Mouse (Mus musculus): ENCODE data around the gene Ppif. TPM values are rescaled to one million over a fixed set of nuclear protein-coding genes. Genes with fewer than 3 reads are reported as not detected.

The Ppif gene
- total RNA-seq, 2 experiments from 2014 or later, result 21.2 to 25.0 TPM

DNA sequence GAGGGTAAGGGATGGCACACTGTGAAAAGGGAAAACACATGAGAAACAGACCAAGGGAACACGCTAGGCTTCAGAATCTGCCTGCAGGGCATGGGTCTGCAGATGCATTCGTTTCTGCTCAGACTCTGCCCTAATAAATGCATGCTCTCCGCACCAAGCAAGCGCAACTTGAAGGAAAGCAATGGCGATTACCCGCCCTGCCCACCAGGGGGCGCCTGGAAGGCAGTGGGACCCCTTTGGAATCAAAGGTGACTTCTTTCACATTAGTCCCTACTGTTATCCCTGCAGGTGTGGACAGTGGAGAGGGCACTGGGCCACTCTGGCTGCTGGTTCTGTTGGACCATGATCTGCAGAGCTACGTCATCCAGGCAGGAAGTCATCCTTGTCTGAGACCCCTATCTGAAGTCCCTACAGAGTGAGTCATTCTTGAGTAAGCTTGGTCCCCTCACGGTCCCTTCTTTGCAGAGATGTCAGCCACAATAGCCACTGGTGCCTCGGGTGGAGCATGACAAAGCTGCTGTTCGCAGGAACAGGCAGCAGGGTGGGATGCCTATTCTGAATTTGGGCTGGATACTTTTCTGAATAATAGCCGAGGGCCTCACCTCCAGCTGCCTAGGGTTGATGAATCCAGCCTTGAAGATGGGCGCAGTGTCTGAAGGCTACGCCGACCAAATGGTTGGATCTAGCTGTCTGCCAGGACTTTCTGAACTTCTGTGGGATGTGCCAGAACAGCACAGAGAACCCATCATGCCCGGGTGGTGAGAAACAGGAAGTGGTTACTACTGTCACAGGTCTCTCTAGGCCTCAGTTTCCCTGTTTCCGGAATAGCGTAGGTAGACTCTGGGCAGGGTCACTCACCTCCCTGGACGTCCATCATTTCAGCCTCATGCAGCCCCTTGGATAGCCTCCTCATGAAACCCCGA lies 32.5 kb downstream of the Ppif start:
- no peak for DNase-seq (ENCODE audit: low spot score in 2 of 2)
- intact Hi-C loops (cut with DNase I), result no loop called here

- intact Hi-C loops (cut with DNase I), result no loop called here
Observed at GRCm38 (mm10) chr14:25727149-25727510, 33.2 kb downstream of the Ppif start.

GRCm38 (mm10) chr14:25734736-25735716 lies 41.1 kb downstream of the Ppif start:
- intact Hi-C loops (cut with DNase I), result no loop called here
- no peak for DNase-seq (ENCODE audit: low spot score in 2 of 2)

More at GRCm38 (mm10) chr14:25727149-25727510, 33.2 kb downstream of the Ppif start:
- DNase-seq (ENCODE audit: low spot score in 2 of 2), result no peak

GRCm38 (mm10) chr14:25736140-25736539 lies 42.2 kb downstream of the Ppif start:
- intact Hi-C loops (cut with DNase I), result no loop called here
- no peak for DNase-seq (ENCODE audit: low spot score in 2 of 2)

DNA sequence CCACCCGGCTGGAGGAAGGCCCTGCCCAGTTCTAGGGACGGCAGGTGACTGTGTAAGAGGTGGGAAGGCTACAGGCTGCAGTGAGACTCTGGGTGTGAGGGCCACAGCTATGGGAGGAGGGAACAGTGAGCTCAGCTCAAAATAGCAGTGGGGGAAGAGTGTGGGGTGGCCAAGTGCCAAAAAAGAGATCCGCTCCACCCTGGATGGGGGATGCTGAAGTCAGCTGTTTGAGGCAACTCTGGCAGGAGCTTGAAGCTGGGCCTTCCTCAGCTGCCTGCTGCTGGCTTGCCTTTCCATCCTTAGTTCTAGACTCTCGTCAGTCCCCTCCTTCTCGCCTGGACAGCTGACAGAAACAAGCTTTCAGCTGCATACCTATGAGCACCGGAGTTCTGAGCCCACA lies 42.6 kb downstream of the Ppif start:
- DNase-seq (ENCODE audit: low spot score in 2 of 2), result peak; percentile 65 to 73
- intact Hi-C loops (cut with DNase I), result no loop called here

DNA sequence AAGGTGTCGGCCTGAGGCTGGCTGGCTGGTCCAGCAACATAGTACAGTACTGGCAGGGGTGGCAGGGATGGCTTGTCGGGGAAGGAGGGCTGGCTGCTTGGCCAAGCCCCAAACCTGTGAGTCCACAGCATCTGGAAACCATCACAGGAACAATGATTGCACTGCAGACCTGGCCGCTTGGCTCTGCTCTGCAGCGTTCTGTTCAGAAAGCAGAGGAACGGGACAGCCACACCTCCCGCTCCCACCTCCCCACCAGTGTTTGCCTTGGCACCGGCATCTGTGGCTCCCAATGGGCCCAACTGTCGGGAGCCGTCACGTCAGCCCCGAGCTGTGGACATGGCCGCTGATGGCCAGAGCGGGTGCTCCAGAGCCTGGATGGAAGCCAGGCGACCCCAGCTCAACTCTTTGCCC lies 44.6 kb downstream of the Ppif start:
- DNase-seq (ENCODE audit: low spot score in 2 of 2), result no peak
- intact Hi-C loops (cut with DNase I), result no loop called here

GRCm38 (mm10) chr14:25739957-25740565 lies 46.1 kb downstream of the Ppif start:
- intact Hi-C loops (cut with DNase I), result no loop called here
- peak; percentile 51 to 52 for DNase-seq (ENCODE audit: low spot score in 2 of 2)

DNA sequence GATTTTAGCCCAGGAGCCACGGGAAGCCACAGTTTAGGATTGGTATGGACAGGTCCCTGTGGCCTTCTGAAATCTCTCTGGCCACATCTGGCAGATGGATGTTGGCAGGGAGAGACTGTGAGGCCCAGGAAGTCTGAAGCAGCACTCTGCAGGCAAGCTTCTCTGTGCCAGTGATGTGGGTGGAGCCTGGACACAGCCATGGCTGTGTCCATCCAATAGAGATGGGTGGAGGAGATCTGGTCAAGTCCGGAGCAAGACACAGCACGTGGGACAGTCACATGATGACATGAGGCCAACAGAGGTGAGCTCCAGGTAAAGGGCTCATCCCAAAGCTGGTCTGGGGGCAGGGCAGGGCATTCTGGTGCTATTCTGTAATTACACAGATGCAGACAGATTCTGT lies 47.3 kb downstream of the Ppif start:
- no peak for DNase-seq (ENCODE audit: low spot score in 2 of 2)
- intact Hi-C loops (cut with DNase I), result no loop called here

GRCm38 (mm10) chr14:25741840-25742367 lies 48.0 kb downstream of the Ppif start:
- DNase-seq (ENCODE audit: low spot score in 2 of 2), result no peak

DNA sequence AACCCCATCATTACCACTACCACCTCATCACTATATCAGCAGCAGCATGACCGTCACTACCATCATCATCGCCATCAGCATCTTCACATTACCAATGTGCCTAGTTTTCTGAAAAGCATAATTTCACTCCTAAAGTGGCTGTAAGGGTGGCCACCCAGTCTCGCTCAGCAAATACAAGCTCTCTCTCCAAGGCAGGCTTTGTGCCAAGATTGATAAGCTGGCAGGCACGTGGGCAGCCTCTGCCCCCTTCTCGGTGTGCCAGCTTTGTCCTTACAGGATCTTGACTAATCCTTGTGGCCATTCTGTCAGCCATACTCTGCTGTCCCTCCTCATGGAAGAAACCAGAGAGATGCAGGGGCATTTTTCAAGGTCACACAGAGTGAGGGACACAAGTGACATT lies 49.0 kb downstream of the Ppif start:
- DNase-seq (ENCODE audit: low spot score in 2 of 2), result no peak
- intact Hi-C loops (cut with DNase I), result no loop called here

More at GRCm38 (mm10) chr14:25741840-25742367, 48.0 kb downstream of the Ppif start:
- intact Hi-C loops (cut with DNase I), result no loop called here

DNA sequence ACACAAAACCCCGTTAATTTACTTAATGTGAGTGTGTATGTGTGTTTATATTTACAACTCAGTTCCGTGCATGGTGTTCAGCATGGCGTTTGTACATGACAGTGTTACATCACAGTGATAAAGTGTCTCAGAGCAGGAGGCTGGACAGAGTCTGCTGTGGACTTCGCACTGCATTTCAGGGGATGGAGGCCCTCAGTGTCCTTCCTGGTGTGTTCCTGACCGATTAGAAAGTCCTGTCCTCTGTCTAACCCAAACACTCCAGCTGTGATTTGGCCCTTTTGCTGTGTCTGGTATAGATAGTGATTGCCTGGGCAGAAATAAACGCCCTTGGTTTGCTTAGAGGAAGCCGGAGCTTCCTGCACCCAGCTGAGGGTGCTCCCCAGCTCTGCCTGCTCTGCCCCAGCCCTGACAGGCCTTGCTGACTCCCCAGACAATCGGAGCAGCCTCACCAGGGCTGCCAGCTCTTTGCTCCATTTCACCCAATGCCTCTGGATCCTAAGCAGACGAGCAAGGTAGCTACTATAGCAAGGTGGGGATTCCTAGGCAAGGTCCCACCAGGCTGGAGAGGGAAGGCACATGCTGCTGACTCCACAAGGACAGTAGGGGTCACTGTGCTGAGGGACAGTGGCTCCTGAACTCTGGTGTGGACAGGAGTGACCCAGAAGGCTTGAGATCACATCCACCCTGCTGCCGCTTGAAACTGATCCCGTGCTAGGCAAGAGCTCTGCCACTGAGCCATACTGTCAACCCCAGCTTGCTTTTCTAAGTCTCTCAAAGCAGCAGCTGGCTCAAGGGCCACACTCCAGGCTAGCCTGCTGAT lies 51.6 kb downstream of the Ppif start:
- DNase-seq (ENCODE audit: low spot score in 2 of 2), result no peak
- intact Hi-C loops (cut with DNase I), result no loop called here

GRCm38 (mm10) chr14:25746371-25746770 lies 52.4 kb downstream of the Ppif start:
- intact Hi-C loops (cut with DNase I), result no loop called here
- DNase-seq (ENCODE audit: low spot score in 2 of 2), result no peak

- DNase-seq (ENCODE audit: low spot score in 2 of 2), result no peak
- intact Hi-C loops (cut with DNase I), result no loop called here
Observed at GRCm38 (mm10) chr14:25746971-25747945, 53.3 kb downstream of the Ppif start.

- intact Hi-C loops (cut with DNase I), result no loop called here
- DNase-seq (ENCODE audit: low spot score in 2 of 2), result no peak
Observed at GRCm38 (mm10) chr14:25747996-25748756, 54.2 kb downstream of the Ppif start.

GRCm38 (mm10) chr14:25749143-25749909 lies 55.4 kb downstream of the Ppif start:
- intact Hi-C loops (cut with DNase I), result no loop called here
- DNase-seq (ENCODE audit: low spot score in 2 of 2), result no peak
